Mouse (Mus musculus): ENCODE measurements around the gene Pithd1. TPM values are rescaled to one million over a fixed set of nuclear protein-coding genes. Genes with fewer than 3 reads are reported as not detected.
A peak's percentile ranks its signal among the peaks of the same experiment; 100 is the strongest.
"Not testable (repeated sequence)": the region's sequence is repeated elsewhere in the genome, so short reads cannot be mapped to it uniquely, and the experiment has no call there.

Gene Pithd1
- total RNA-seq, 2 experiments from 2014 or later = 21.3 to 23.9 TPM

GRCm38 (mm10) chr4:135995118-135995517 lies 8.1 kb upstream of the Pithd1 start:
- intact Hi-C loops (cut with DNase I) = no loop called here
- DNase-seq = no peak

- intact Hi-C loops (cut with DNase I) = no loop called here
- DNase-seq = no peak
Observed at GRCm38 (mm10) chr4:135993941-135994340, 6.9 kb upstream of the Pithd1 start.

DNA sequence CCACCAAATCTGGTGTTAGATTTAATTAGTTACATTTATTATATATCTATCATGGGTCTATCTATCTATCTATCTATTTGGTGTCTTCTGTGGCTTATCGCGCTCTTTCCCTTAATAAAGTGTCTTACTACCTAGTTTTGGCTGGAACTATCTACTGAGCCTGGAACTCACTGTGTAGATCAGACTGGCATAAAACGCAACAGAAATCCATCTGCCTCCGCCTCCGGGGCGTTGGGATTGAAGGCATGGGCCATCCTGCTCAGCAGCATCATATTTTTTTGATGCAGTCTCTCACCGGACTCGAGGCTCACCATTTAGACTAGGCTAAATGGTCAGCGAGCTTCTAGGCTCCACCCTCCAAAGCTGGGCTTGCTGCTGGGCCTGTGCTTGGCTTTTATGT lies 650 bp upstream of the Pithd1 start:
- intact Hi-C loops (cut with DNase I) = loop anchor here (5.0 kb wide), 1 partner anchor 40 kb away; no protein-coding TSS in a partner anchor
- no peak for DNase-seq

DNA sequence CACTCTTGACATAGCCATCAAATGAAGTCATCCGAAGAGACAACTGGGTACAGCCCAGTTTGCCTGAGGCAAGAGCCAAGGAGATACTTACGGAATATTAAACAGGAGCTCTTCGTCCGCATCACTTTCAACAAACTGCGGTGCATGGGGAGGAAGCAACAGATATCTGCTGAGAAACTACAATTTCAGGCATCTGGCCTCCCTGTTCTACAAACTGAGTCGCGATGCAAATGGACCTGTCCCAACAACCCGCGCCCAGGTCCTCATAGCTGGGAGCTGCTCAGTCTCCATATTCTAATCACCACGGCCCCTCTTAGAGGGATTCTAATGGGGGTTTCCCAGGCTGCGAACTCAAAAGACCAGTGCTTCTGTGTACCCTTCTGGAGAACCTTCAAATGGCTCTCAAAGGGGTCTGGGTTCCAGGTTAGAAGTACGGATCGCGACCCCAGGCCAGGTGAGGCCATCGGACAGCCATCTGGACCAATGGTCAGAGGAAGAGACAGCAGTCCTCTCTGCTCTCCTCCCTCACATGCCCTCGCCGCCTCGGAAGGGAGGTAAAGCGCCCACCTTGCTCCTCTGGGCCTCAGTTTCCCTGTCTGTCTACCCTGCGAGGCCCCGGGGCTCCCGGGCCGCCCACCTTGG lies 642 bp downstream of the Pithd1 start:
- DNase-seq = no peak
- intact Hi-C loops (cut with DNase I) = loop anchor here (5.0 kb wide), 1 partner anchor 41 kb away; no protein-coding TSS in a partner anchor

GRCm38 (mm10) chr4:135985769-135986168 lies 1.3 kb downstream of the Pithd1 start:
- DNase-seq = no peak
- intact Hi-C loops (cut with DNase I) = loop anchor here (5.0 kb wide), 1 partner anchor 42 kb away; no protein-coding TSS in a partner anchor

DNA sequence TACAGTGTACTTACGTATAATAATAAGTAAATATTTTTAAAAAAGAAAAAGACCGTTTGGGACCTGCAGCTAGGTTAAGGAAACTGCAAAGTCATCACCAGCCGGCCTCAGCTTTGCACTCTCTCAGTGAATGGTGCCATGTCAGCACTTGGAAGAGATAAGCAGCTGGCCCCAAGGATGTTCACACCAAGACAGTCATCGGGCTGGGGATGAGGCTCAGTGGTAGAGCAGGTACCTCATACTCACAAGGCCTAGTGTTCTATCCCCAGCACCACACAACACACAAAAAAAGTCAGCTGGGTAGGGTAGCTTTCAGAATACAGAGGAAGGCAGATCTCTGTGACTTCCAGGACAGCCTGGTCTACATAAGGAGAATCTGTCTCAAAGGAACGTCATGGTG lies 1.9 kb downstream of the Pithd1 start:
- intact Hi-C loops (cut with DNase I) = loop anchor here (5.0 kb wide), 1 partner anchor 42 kb away; no protein-coding TSS in a partner anchor
- no peak for DNase-seq

- intact Hi-C loops (cut with DNase I) = no loop called here
- no peak for DNase-seq
Observed at GRCm38 (mm10) chr4:135984556-135984955, 2.5 kb downstream of the Pithd1 start.

DNA sequence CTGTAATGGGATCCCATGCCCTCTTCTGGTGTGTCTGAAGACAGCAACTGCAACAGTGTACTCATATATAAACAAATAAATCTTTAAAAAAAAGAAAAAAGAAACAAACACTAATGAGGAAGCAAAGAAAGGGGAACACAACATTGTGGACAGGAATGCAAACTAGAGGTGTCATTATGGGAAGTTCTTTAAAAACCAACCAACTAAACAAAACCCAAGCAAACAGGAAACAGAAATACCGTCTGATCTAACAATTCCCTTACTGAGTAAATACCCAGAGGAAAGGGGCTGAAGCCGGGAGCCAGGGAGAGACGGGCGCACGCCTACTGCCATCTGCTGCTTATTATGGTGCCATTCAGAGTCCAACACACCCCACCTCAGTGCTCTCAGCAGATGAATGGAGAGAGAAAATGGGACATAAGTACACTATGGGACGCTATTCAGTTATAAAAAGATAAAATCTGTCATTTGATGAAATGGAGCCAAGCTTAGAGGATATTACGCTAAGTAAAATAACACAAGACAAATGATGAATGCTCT lies 5.5 kb downstream of the Pithd1 start:
- intact Hi-C loops (cut with DNase I) = no loop called here
- DNase-seq = no peak

GRCm38 (mm10) chr4:135980223-135980622 lies 6.8 kb downstream of the Pithd1 start:
- DNase-seq; intact Hi-C loops (cut with DNase I): not testable (repeated sequence)

- DNase-seq = no peak
- intact Hi-C loops (cut with DNase I) = no loop called here
Observed at GRCm38 (mm10) chr4:135976146-135976545, 10.9 kb downstream of the Pithd1 start.

DNA sequence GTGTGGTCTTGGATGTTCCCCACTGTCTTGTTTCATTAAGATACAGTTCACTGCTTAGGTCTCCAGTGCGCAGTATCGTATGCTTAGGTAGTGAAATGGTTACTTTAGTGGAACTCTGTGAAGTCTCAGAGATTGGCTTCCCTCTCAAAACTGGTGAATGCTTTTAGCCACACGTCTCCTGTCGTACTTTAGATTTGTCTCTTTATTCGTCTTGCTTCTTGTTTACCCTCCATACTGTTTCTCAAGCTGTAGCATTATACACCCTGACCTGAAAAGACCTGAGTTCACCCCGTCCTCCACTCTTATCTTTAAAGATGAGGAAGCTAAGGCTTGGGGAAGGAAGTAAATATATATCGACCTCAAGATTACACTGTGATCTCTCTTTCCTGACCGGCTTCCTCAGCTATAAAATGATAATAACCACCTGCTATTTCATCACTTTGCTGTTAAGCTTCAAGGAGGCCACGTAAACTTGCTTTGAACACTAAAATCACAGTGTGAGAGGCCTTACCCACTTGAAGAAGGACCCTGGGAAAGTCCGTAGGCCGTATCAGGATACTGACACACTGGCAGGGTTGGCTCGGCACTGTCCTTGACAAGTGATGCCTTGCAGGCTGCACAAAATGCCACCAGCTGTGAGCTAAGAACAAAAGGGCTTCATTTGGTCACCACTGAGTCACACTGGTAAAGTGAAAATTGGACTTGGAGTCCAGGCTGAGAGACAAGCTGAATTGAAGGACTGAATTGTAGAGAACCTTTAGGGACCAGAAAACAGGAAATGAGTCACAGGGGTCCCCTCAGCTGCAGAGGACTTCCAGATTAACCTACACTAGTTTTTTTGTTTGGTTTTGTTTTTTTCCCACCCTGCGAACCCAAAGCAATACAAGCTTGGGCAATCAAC lies 13.9 kb downstream of the Pithd1 start:
- intact Hi-C loops (cut with DNase I) = no loop called here
- DNase-seq = no peak

- intact Hi-C loops (cut with DNase I) = no loop called here
- DNase-seq = peak; percentile 82 to 88
Observed at GRCm38 (mm10) chr4:135972556-135972906, 14.5 kb downstream of the Pithd1 start, which contains the start of gene Lypla2. Gene Lypla2 (minus strand): TSS chr4:135972626.

DNA sequence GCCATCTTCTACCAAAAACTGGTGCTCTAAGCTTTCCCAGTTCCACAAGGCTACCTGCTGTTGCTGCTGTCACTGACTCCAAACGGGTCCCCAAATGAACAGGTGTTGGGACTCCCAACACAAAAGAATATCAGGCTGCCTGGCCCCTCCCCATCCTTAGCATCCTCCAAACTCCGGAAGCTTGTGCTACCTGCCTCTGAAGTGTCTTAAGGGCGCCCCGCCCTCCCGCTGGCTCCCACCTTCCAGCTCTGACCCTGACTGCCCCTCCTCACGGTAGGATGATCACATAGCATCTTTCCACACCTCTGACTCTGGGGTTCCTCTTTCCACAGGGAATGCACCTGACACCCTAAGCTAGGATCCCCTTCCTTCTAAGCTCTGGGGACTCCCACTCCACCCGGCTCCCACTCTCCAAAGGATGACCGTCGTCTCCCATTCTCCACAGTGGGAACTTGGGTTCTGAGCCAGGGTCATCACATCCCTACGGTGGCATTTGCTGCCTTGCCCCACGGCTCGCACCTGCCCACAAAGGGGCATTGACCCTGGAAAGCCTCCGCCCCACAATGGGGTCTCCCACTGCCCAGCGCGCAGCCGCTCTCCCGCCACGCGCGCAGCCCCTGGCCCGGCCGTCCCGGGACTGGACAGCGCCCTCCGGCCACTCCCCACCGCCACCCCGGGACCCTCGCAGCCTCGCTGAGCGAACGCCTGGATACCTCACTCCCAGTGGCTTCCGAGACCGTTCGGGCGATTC lies 15.1 kb downstream of the Pithd1 start:
- intact Hi-C loops (cut with DNase I) = no loop called here

GRCm38 (mm10) chr4:135970585-135970984 lies 16.5 kb downstream of the Pithd1 start:
- DNase-seq = no peak
- intact Hi-C loops (cut with DNase I) = no loop called here

More for the DNA sequence above, 15.1 kb downstream of the Pithd1 start:
- no peak for DNase-seq

DNA sequence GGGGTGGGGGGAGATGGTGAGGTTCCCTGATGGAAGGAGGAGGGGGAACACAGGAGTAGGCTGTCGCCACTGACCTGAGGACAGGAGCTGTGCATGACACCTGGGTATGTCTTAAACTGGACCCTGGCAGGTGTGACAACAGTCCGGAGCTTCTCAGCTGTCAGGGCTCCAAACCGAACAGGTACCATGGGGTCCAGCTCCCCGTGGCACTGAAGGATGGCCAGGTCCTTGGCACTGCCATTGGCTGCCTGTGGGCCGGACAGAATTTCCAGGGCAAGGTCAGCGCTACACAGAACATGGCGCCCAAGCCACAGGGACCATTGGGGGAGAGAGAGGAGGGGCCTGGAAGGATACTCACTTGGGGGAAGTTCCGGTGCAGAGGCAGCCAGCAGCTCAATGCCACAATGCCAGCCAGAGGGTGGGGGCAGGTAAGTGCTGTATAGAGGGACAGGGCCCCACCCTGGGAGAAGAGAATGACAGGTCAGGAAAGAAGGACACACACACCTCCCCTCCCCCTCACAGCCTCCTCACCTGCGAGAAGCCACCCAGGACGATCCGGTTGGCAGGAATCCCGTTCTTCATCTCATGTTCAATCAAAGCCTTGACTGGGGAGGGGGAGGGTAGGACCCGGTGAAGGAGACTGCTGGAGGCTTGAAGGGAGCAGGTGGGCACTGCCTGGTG lies 17.9 kb downstream of the Pithd1 start:
- DNase-seq = no peak
- intact Hi-C loops (cut with DNase I) = no loop called here

DNA sequence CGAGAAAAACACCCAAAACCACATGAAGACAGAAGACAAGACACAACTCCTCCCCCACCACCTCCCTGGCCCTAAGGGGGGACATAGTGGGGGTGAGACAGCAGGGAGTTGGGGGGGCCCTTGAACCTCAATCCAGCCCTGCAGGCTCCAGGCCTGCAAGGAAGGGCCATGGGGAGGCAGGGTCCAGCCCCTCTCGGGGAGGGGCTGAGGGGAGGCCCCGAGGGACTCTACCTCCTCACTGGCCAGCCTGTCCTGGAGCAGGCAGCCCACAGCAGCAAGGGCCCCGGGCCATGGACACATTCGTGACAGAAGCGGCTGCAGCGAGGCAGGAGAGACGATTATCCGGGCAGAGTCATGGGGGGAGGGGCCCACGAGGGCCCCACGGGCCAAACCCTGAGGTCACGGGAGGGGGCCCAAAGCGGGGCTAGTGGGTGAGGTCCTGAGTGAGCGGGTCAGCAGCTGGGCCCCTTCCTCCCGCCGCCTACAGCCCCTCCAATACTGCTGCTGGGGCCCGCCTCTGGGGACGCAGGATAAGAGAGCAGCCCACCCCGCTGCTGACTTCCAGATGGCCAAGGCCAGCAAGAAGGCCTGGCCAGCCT lies 18.7 kb downstream of the Pithd1 start:
- intact Hi-C loops (cut with DNase I) = no loop called here
- no peak for DNase-seq

- intact Hi-C loops (cut with DNase I) = no loop called here
- no peak for DNase-seq
Observed at GRCm38 (mm10) chr4:135967086-135967760, 19.8 kb downstream of the Pithd1 start.

DNA sequence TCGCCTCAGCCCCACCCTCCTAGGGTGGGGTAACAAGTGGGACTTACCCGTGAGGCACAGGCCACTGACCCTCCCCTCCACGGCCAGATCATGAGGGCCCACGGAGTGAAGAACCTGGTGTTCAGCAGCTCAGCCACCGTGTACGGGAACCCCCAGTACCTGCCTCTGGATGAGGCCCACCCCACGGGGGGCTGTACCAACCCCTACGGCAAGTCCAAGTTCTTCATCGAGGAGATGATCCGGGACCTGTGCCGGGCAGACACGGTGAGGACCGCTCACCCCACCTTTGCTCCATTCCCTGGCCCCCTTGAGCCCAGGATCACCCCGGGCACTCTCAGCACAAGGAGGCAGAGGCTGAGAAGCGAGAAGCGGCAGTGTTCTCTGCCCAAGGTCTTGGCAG lies 20.8 kb downstream of the Pithd1 start:
- DNase-seq = no peak
- intact Hi-C loops (cut with DNase I) = no loop called here

GRCm38 (mm10) chr4:135965113-135965512 lies 22.0 kb downstream of the Pithd1 start:
- no peak for DNase-seq
- intact Hi-C loops (cut with DNase I) = no loop called here

Data from gastrocnemius, postnatal 36 days (tissue).